Mouse (Mus musculus) cerebellum, adult 9-10 months (tissue): Measurements from ENCODE around the gene Rnf168.

Experiments
- DNase-seq: peaks from one replicate; pipeline ENCODE4 v3.0.0; 2022

The Rnf168 gene

GRCm38 (mm10) chr16:32323953-32324352 lies 46.7 kb downstream of the Rnf168 start:
- DNase-seq = no peak

GRCm38 (mm10) chr16:32330876-32331670 lies 53.8 kb downstream of the Rnf168 start:
- peak; percentile 40 for DNase-seq

GRCm38 (mm10) chr16:32332040-32332555 lies 54.8 kb downstream of the Rnf168 start, which contains the start of gene Ubxn7:
Gene Ubxn7, plus strand, starts transcription at chr16:32332257.
- peak; percentile 98 for DNase-seq

GRCm38 (mm10) chr16:32332556-32333511 lies 55.6 kb downstream of the Rnf168 start:
- no peak for DNase-seq

- DNase-seq = no peak
Observed at GRCm38 (mm10) chr16:32335146-32335545, 57.9 kb downstream of the Rnf168 start.

- no peak for DNase-seq
Observed at GRCm38 (mm10) chr16:32336026-32336780, 58.9 kb downstream of the Rnf168 start.

GRCm38 (mm10) chr16:32337001-32337400 lies 59.7 kb downstream of the Rnf168 start:
- no peak for DNase-seq

- DNase-seq = no peak
Observed at GRCm38 (mm10) chr16:32340451-32340850, 63.2 kb downstream of the Rnf168 start.

GRCm38 (mm10) chr16:32345521-32345920 lies 68.3 kb downstream of the Rnf168 start:
- DNase-seq = no peak

- peak; percentile 30 for DNase-seq
Observed at GRCm38 (mm10) chr16:32350776-32351175, 73.5 kb downstream of the Rnf168 start.
